ENCODE assay signal across 9 mouse cellular contexts in genomic region chr5:115514896-115515587, GRCm38 (mm10). TPM values are rescaled to one million over a fixed set of nuclear protein-coding genes. Genes with fewer than 3 reads are reported as not detected.
A peak's percentile ranks its signal among the peaks of the same experiment; 100 is the strongest.
DNase-seq lines count a peak whose midpoint lies in the region; ATAC-seq lines count a peak whose summit lies in the region.
"Had no signal": no experiment of that assay in that cellular context is flagged by ENCODE, and none has a peak within 500 bp of the region (broad histone marks: within the 10 kb centered on the region; RNA-seq: fewer than 3 reads in every experiment).

No protein-coding gene starts in this region.

- 32% methylated on average over 20 of the region's 20 CpGs for WGBS in intestine, embryonic 14.5 days
- 54% methylated on average over 20 of the region's 20 CpGs for WGBS in liver, embryonic 15.5 days (ENCODE audit: insufficient replicate concordance)
- 25% methylated on average over 20 of the region's 20 CpGs for WGBS in stomach, embryonic 15.5 days

- peak overlapping the region; percentile 54 for H3K27ac ChIP-seq in intestine, embryonic 14.5 days (ENCODE audit: low read depth)
- H3K27ac ChIP-seq in liver, embryonic 15.5 days (replicated peaks) = peak overlapping the region; percentile 51
- peak overlapping the region; percentile 89 for H3K27ac ChIP-seq in stomach, embryonic 15.5 days

- H3K4me2 ChIP-seq in intestine, embryonic 14.5 days (ENCODE audit: low read length) = peak overlapping the region; percentile 35
- peak overlapping the region; percentile 32 for H3K4me2 ChIP-seq in liver, embryonic 15.5 days
- peak overlapping the region; percentile 36 for H3K4me2 ChIP-seq in stomach, embryonic 15.5 days

- H3K4me1 ChIP-seq in intestine, embryonic 14.5 days (replicated peaks; ENCODE audit: control insufficient read depth, insufficient read depth, low read length) = peaks cover 26% of the 10 kb centered on the region
- H3K4me1 ChIP-seq in liver, embryonic 15.5 days (replicated peaks) = peaks cover 74% of the 10 kb centered on the region
- H3K4me1 ChIP-seq in stomach, embryonic 15.5 days = peaks cover 24% of the 10 kb centered on the region

- no peaks in the 10 kb centered on the region for H3K9me3 ChIP-seq in intestine, embryonic 14.5 days (ENCODE audit: control insufficient read depth, low read length)
- no peaks in the 10 kb centered on the region for H3K9me3 ChIP-seq in liver, embryonic 15.5 days (replicated peaks)
- H3K9me3 ChIP-seq in stomach, embryonic 15.5 days = no peaks in the 10 kb centered on the region

- peak; percentile 72 for ATAC-seq in intestine, embryonic 14.5 days (replicated peaks; ENCODE audit: low FRiP score, low TSS enrichment, low read depth)
- no peak for ATAC-seq in liver, embryonic 15.5 days (ENCODE audit: insufficient read depth)
- peak; percentile 31; the same call in 1 of the 2 replicates for ATAC-seq in stomach, embryonic 15.5 days (ENCODE audit: insufficient read depth, low FRiP score, low read depth)

- no peak overlapping the region for H3K9ac ChIP-seq in intestine, embryonic 14.5 days (ENCODE audit: low read length)
- no peak overlapping the region for H3K9ac ChIP-seq in liver, embryonic 15.5 days
- no peak overlapping the region; the same call in 1 of the 2 replicates for H3K9ac ChIP-seq in stomach, embryonic 15.5 days

- DNase-seq in thymus, postnatal 4 days = peak; percentile 28
- DNase-seq in thymus, postnatal 0 days (ENCODE audit: low spot score) = no peak
- DNase-seq in gastrocnemius, adult 8-10 months (ENCODE audit: low spot score in 2 of 2) = peak; percentile 58 to 59
- DNase-seq in intestine, embryonic 14.5 days (ENCODE audit: low spot score) = no peak
- DNase-seq in cerebellum, postnatal 14 days = no peak
- no peak for DNase-seq in cerebellum, postnatal 10 days

- no peak overlapping the region for H3K4me3 ChIP-seq in intestine, embryonic 14.5 days (ENCODE audit: low read depth, low read length)
- no peak overlapping the region for H3K4me3 ChIP-seq in liver, embryonic 15.5 days (replicated peaks)
- H3K4me3 ChIP-seq in stomach, embryonic 15.5 days (replicated peaks) = no peak overlapping the region; the same call in 1 of the 2 replicates

- H3K36me3 ChIP-seq in intestine, embryonic 14.5 days (ENCODE audit: control insufficient read depth, insufficient read depth, low read length) = no peaks in the 10 kb centered on the region
- H3K36me3 ChIP-seq in liver, embryonic 15.5 days (replicated peaks) = 0 out of 2 replicates have a peak, but pooled peaks cover 3% of the 10 kb centered on the region
- H3K36me3 ChIP-seq in stomach, embryonic 15.5 days = no peaks in the 10 kb centered on the region

- H3K27me3 ChIP-seq in intestine, embryonic 14.5 days (replicated peaks; ENCODE audit: control insufficient read depth, insufficient read depth, low read length) = no peaks in the 10 kb centered on the region
- no peaks in the 10 kb centered on the region for H3K27me3 ChIP-seq in liver, embryonic 15.5 days
- no peaks in the 10 kb centered on the region for H3K27me3 ChIP-seq in stomach, embryonic 15.5 days (replicated peaks)

RNA-seq across cellular contexts. Expression of gene Pxn, which starts 8.6 kb away (rescaled TPM):
- polyA plus RNA-seq in thymus, postnatal 0 days (2015; fragmentation: Nextera tagmentation; extraction: Ambion mirVana) = 40.2 and 44.8 TPM in 2 replicates
- total RNA-seq in gastrocnemius, adult 8-10 months (2022) = 10 to 100 TPM; 76.0 to 89.9 (median 78.1) TPM
- 16.8 and 19.3 TPM in 2 replicates for polyA plus RNA-seq in intestine, embryonic 14.5 days (2014; fragmentation: Nextera tagmentation; extraction: Ambion mirVana)
- 15.2 and 16.8 TPM in 2 replicates for polyA plus RNA-seq in liver, embryonic 15.5 days (2015; fragmentation: Nextera tagmentation; extraction: Ambion mirVana)
- polyA plus RNA-seq in stomach, embryonic 15.5 days (2015; fragmentation: Nextera tagmentation; extraction: Ambion mirVana) = 37.0 and 43.0 TPM in 2 replicates

RNA-seq across cellular contexts. Expression of gene Sirt4, which starts 30.5 kb away (rescaled TPM):
- polyA plus RNA-seq in thymus, postnatal 0 days (2015; fragmentation: Nextera tagmentation; extraction: Ambion mirVana) = 17.0 and 17.3 TPM in 2 replicates
- total RNA-seq in gastrocnemius, adult 8-10 months (2022) = 10 to 100 TPM in 1 of 4 experiments, 1 to 10 TPM in 3; 7.2 to 13.5 (median 9.4) TPM
- polyA plus RNA-seq in intestine, embryonic 14.5 days (2014; fragmentation: Nextera tagmentation; extraction: Ambion mirVana) = 15.2 and 21.5 TPM in 2 replicates
- 6.0 and 6.1 TPM in 2 replicates for polyA plus RNA-seq in liver, embryonic 15.5 days (2015; fragmentation: Nextera tagmentation; extraction: Ambion mirVana)
- 21.7 and 26.6 TPM in 2 replicates for polyA plus RNA-seq in stomach, embryonic 15.5 days (2015; fragmentation: Nextera tagmentation; extraction: Ambion mirVana)

RNA-seq across cellular contexts. Expression of gene Rplp0, which starts 44.2 kb away (rescaled TPM):
- polyA plus RNA-seq in thymus, postnatal 0 days (2015; fragmentation: Nextera tagmentation; extraction: Ambion mirVana) = 1,964 and 2,053 TPM in 2 replicates
- total RNA-seq in gastrocnemius, adult 8-10 months (2022) = 100 to 1,000 TPM; 566 to 724 (median 629) TPM
- polyA plus RNA-seq in intestine, embryonic 14.5 days (2014; fragmentation: Nextera tagmentation; extraction: Ambion mirVana) = 2,116 and 2,150 TPM in 2 replicates
- polyA plus RNA-seq in liver, embryonic 15.5 days (2015; fragmentation: Nextera tagmentation; extraction: Ambion mirVana) = 1,028 and 1,078 TPM in 2 replicates
- polyA plus RNA-seq in stomach, embryonic 15.5 days (2015; fragmentation: Nextera tagmentation; extraction: Ambion mirVana) = 1,425 and 1,562 TPM in 2 replicates

RNA-seq across cellular contexts. Expression of gene Pla2g1b, which starts 49.0 kb away (rescaled TPM):
- polyA plus RNA-seq in thymus, postnatal 0 days (2015; fragmentation: Nextera tagmentation; extraction: Ambion mirVana) = 0.99 TPM in 2 replicates
- total RNA-seq in gastrocnemius, adult 8-10 months (2022) = not detected
- polyA plus RNA-seq in intestine, embryonic 14.5 days (2014; fragmentation: Nextera tagmentation; extraction: Ambion mirVana) = 5.0 and 6.3 TPM in 2 replicates
- polyA plus RNA-seq in liver, embryonic 15.5 days (2015; fragmentation: Nextera tagmentation; extraction: Ambion mirVana) = not detected in 2 replicates
- 12.0 and 15.4 TPM in 2 replicates for polyA plus RNA-seq in stomach, embryonic 15.5 days (2015; fragmentation: Nextera tagmentation; extraction: Ambion mirVana)
- total RNA-seq: adrenal gland, postnatal 36 days had no signal

RNA-seq across cellular contexts. Expression of gene Gcn1l1, which starts 50.0 kb away (rescaled TPM):
- 19.9 and 21.5 TPM in 2 replicates for polyA plus RNA-seq in thymus, postnatal 0 days (2015; fragmentation: Nextera tagmentation; extraction: Ambion mirVana)
- total RNA-seq in gastrocnemius, adult 8-10 months (2022) = 10 to 100 TPM; 28.1 to 31.2 (median 30.6) TPM
- 43.6 and 44.8 TPM in 2 replicates for polyA plus RNA-seq in intestine, embryonic 14.5 days (2014; fragmentation: Nextera tagmentation; extraction: Ambion mirVana)
- polyA plus RNA-seq in liver, embryonic 15.5 days (2015; fragmentation: Nextera tagmentation; extraction: Ambion mirVana) = 15.0 and 17.3 TPM in 2 replicates
- 34.9 and 36.4 TPM in 2 replicates for polyA plus RNA-seq in stomach, embryonic 15.5 days (2015; fragmentation: Nextera tagmentation; extraction: Ambion mirVana)

Comparison
In these comparisons a context has a peak if more than half of its experiments do, and no peak if none do; other contexts are left out.
1. DNase-seq: peak in thymus, postnatal 4 days (single experiment) and gastrocnemius, adult 8-10 months (2 of 2); none in thymus, postnatal 0 days (single experiment), intestine, embryonic 14.5 days (single experiment), cerebellum, postnatal 14 days (0 of 2) and cerebellum, postnatal 10 days (0 of 2).
2. Peak in every context shown above with its lines, with median percentiles within 50 percentile points of each other: H3K27ac ChIP-seq and H3K4me2 ChIP-seq.